Mouse (Mus musculus) WW6 (cell line): ENCODE measurements around the gene Parp11.

Experiments used
- DNase-seq: peaks from one replicate; pipeline ENCODE4 v3.0.0-alpha.2; 2013; ENCODE audit warnings: low read depth, low spot score

Gene Parp11

DNA sequence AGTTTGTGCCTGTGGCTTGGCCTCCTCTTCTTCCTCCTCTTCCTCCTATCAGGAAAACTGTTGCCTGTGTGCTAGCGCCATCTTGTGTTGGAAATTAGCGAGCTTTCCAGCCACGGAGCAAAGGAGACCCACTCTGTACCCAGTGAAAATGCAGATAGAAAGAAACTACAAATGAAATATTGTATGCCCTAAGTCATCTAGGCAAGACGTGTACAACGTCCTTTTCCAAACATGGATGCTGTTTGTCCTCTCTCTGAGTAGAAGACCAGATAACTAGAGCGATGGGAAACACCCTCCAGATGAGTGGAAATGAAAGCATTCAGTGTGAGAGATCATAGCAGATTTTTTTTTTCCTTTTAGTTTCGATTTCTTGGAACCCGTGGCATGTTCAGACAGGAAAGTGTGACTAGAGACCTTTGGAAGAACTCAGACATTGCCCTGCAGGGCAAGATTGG, at the start of gene Parp11:
Gene Parp11 (plus strand): TSS at position 405 of the 455 bp plus-strand sequence.
- no peak for DNase-seq

DNA sequence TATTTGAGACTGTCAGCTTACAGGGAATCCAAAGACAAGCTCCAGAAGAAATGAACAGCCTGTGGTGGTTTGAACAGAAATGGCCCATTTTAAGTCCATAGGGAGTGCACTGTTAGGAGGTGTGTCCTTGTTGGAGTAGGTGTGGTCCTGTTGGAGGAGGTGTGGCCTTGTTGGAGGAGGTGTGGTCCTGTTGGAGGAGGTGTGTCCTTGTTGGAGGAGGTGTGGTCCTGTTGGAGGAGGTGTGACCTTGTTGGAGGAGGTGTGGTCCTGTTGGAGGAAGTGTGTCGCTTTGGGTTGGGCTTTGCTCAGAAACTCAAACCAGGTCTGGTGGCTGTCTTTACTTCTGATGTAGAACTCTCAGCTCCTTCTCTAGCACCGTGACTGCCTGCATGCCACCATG, 48.6 kb upstream of the Parp11 start:
- peak; percentile 52 for DNase-seq

DNA sequence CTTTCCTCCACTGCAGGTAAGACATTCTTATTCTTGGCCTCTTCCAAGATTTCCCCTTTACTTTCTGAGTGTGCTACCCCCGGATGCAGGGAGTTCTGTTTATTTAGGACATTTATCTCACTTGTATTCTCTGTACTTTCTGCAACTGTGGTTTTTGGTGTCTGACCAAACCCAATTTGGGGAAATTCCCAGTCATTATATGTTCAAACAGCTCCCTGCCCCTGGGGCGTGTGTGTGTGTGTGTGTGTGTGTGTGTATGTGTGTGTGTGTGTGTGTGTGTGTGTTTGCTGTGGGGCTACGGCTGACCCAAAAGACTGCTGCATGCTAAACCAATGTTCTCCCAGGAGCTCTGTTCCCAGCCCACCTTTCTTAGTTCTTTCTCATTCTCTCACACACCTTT, 45.2 kb upstream of the Parp11 start:
- DNase-seq: no peak

DNA sequence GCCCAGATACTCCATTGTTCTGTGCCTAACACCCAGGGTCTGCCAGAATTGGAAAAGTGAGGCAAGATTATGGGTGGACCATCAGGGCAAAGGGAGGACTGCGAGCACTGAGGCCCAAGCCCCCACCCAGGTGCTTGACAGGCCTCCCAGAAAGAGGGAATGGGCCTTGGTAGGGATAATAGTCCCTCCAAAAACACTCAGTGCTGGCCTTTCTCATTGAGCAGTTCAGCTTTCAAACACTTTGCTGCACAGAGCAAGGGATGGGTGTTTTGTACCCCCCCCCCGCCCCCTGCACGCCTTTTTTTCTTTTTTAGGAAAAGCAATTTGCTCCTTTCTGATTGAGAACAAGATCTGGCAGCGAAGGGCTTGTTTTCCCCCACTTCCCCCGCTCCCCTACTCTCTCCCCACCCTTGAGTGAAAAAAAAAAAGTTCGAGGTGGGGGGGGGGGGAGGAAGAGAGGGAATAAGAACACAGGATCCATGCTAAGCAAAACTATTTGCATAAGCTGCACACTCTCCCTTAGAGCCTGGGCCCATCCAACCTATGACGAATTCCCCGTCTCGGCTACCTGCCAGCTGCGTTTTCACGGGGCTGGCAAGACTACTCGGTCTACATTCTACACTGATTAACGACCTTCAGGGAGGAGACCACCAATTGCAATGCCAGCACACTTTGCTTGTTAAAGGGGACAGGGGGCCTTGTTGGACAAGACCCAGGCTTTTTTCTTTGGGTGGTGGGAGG, 42.4 kb upstream of the Parp11 start:
- DNase-seq: no peak

DNA sequence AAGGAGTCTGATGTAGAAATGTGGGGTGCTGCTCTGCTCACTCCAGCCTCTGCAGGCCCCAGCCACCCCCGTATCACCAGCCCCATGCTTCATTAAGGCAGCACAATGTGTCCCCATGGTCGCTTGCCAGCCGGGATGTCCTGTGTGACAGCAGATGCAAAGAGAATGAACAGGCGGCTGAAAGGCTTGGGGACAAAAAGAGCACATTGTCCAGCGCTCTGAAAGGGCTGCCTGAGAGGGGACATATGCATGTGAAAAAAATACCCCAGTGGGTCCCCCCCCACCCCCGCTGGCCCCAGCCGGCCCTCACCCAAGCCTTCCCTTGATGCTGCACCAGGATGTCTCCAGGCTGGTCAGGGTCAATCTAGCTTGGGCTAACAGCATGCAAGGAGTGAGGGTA, 41.0 kb upstream of the Parp11 start:
- no peak for DNase-seq

DNA sequence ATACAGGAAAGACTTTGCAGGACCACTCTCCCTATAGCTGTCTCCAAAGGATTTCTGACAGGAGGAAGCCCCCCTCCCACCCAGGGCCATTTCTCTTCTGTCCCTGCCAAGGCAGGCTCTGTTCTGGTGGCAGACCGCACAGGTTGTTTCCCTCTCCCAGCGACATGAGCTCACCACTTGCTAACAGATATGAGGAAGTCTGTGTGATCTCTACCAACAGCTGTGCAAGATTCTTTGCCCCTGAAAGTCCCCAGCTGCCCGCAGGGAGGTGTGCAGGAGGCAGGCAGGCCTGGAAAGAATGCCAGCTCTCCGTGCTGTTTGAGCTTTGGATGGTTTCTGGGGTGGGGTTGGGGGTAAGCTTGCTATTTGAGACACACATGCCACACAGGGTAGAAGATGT, 38.9 kb upstream of the Parp11 start:
- no peak for DNase-seq

DNA sequence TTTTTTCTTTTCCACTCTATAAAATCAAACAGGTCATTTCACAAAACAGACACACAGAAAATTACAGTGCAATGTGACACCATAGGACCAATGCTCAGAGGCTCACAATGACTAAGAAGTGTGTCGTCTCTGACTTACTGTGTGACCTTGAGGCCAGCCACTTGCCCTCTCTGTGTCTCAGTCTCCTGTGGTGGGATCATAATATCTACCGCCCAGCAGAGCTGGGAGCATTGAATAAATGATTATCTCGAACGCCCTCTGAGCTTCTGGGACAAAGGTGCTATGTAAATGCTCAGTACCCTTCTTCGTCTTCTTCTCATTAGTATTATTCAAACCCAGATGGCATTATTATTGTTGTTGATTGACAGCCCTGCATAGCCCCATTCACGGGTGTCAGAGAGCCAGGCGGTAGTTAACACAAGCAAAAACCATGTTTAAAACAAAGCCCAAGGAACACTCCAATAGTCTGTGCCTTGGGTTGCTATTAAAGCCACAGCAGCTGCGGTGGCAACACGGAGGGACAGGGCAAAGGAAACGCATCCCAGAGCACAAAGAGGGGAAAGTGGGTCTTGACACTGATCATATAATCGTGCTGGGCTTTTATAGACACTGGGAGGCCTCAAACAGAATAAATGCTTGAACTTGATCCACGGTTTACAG, 29.0 kb upstream of the Parp11 start:
- no peak for DNase-seq

DNA sequence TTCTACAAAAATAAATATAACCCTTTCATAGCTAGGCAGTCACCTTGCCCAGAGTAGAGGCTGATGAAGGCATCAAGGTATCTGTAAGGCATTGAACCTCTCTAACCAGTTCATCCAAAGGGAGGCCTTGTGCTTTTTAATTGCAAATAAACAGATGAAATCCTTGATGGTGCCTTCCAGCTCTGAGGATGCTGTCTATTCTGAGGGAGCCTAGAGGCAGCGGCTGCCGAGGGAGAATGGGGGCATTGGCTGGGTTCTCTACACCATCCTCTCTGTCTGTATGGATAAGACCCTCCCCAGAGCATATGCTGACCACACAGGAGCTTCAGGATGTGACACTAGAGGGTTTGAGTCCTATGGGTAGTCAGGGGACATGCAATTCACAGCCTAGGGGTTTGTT, 28.3 kb upstream of the Parp11 start:
- DNase-seq: no peak

DNA sequence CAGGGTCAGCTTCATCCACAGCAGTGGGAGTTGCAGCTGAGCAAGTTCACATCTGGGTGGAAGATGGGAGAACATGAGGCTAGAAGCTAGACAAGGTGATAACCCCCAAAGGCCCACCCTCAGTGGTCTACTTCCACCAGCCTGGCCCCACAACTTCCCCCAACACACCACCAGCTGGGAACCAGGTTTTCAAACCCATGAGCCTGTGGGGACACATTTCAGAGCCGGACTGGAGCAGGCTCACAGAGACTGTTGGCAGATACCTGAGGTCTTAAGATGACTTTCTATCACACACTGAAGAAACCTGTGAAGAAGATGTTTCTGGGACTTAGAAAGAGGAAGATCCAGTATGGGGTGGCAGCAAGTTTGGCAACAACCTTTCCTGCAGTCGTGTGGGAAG, 26.5 kb upstream of the Parp11 start:
- no peak for DNase-seq

DNA sequence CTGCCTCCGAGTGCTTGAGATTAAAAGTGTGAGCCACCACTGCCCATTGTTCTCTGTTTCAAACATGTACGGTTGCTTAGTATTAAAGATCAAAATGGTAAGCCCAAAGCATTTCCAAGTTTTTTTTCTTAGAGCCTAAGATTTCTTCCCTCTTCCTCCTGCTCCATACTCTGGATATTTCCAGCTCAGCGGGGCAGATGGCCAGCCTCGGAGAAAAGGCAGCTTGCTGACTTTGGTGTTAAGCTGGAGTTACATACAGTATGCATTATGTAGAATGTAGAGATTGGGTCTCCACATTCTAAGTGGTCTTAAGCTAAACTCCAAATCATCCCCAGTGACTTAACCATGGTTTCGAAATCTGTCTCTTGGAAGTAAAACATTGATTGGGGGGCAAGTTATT, 21.5 kb upstream of the Parp11 start:
- no peak for DNase-seq

DNA sequence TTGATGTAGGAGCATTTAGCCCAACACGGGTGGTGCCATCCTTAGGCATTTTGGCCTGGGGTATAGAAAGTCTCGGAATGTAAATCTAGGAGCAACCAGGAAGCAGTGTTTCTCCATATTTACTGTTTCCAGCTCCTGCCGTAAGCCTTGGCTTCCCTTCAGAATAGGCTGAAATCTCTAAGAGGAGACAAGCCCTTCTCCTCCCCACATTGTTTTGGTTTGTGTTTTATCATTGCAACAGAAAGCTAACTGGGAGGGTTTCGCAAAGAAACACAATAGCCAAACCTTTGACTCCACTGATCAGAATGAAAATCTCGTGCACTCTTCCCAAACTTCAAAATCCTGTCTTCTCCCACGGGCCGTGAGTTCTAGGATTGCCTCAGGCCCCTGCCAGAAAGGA, 15.9 kb upstream of the Parp11 start:
- DNase-seq: no peak

DNA sequence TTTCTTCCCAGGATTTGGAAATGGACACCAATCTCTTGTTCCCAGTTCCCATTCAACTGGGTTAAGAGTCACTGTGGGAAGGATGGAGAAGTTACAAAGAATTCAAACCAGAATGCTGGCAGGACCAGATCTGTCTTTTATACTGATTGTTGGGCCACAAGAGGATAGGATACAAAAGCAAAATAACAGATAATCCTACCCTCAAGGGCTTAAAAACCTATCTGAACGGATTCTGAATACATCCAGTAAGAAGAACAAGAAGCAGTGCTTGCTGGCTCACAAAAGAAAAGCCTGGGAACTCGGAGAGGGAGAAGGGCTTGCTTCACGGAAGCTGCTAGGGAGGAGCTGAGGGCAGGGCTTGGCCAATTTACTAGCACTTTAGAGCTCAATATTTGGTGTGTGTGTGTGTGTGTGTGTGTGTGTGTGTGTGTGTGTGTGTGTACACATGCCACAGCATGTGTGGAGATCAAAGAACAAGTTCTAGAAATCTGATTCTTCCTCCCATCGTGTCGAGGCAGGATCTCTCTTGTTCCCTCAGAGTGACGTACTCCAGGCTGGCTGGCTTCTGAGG, 15.4 kb upstream of the Parp11 start:
- DNase-seq: no peak

DNA sequence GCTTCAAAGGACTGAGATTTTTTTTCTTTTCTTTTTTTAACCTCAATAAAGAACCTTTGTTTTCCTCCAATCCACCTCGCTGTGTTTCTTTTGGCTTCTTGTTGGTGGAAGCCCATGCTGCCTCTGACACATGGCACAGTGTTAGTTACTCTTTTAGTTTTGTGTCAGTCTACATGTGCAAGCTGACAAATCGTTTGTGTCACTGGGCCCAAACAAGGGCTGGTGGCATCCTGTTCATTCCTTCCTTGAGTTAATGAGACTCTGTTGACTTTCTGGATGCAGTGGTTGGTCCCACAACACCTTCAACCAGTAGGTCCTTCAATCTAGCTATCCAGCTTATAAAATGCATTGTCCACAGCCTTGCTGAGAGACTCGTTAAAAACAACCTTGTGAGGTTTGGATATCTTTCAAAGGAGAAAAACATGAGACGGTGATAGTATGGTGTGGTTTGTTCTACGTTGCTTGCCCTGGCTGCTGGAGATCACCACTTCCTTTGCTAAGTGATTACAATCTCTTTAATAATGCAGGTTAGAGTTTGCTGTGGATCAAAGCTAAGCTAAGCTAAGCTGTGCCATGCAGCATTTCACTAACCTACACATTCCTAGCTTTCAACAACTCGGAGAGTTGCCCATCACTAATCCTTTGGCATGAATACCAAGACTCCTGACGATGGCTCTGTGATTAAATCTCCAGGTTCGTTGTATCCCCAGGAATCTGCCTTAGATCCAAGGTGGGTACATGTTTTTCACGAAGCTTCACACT, 12.6 kb upstream of the Parp11 start:
- DNase-seq: no peak

DNA sequence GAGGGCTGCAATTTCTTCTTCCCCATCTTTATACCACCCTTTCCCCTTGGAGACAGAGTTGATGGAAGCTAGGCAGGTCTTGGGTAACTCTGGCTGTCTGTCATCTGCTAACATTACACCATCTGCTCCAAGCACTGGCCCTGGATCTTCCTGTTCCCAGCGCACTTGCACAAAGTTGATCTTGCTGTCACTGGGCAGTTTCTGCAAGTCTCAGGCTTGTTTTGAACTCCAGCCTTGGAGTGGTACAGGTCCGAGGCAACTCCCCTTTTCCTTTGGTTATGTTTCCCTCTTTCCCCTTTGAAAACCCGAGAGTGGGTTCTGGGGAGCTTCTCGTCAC, 12.0 kb upstream of the Parp11 start:
- no peak for DNase-seq

DNA sequence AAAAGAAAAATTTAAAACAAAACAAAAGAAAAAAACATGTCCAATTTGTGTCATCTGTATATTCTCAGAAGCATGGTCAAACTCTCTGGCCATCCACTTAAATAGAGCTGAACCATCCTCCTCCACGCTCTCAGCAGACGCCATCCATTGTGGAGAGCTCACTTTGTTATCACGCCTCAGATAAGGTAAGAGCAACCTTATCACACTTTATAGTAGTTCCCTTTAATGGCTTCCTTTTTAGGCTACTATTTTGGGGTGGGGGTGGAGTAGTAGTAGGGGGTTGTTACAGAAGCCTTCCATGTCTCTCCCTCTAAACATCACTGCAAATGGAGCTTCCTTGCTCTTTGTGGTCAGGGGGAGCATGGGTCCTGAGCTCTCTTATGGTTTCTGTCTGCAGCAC, 7.6 kb upstream of the Parp11 start:
- no peak for DNase-seq

DNA sequence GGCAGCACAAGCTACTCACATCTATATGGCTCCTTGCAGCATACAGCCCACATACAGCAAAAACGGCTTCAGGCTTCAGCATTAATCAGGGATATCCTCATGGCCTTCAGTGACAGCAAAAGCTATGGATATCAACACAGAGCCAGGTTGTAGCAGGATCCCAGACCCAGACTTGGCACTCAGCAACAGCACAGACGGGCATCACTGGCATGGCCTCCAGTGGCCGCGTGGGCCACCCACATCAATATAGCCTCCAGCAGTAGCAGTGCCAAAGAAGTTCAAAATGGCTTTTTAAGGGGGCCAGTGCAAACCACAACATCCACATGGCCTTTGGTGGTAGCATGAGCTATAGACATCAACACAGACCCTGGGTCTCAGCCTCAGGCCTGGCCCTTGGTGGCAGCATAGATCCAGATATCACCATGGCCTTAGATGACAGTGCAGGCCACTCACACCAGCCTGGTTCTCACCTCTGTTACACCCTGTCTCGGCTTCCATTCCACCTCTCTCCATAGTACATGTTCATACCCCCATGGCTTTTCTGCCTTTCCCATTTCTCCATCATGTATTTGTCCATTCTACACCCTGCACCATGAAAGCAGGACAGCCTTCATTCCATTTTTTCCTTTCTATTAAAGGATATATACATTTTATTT, 7.0 kb upstream of the Parp11 start:
- DNase-seq: no peak

DNA sequence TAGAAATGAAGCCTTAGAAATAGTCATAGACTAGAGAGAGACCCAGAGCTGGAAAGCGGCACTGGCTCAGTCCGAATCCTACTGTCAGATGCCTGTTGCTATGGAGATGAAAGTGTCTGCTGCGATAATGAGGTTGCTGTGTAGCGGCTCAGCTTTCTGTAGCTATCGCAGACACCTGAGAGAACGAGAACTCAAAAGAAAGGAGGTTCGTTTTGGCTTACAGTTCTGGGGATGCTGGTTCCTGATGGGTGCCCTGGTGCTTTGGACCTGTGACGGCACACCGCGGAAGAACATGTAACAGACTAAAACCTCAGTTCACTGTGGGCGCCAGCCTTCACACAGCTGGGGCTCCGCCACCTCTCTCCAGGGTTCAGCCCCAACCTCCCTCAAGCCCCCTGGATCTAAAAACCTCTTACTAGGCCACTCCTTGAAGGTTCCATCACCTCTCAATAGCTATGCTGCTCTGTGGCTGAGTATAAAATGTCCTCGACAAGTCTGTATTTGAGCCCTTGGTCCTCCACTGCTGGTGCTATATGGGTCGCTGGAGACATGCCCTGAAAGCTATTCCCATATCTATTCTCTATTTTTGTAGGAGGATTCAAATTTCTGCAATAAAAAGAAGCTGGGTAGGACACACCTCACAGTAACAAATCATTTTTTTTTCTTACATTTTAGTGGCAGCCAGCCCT, 6.1 kb upstream of the Parp11 start:
- no peak for DNase-seq

DNA sequence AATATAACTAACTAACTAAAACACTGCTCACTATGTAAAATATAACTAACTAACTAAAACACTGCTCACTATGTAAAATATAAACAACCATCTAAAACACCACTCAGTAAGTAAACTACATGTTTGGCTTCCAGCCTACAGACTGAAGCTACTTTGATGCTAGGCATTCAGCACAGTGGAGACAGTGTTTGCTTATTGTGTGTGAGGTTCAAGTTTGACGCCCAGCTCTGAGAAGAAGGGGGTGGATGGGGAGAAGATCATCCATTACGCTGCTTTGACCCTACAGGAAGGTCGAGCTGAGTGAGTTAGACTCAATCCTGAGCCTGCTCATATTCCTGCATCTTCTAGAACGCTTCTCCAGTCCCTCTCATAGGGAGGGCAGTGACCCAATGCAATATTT, 4.1 kb upstream of the Parp11 start:
- no peak for DNase-seq

DNA sequence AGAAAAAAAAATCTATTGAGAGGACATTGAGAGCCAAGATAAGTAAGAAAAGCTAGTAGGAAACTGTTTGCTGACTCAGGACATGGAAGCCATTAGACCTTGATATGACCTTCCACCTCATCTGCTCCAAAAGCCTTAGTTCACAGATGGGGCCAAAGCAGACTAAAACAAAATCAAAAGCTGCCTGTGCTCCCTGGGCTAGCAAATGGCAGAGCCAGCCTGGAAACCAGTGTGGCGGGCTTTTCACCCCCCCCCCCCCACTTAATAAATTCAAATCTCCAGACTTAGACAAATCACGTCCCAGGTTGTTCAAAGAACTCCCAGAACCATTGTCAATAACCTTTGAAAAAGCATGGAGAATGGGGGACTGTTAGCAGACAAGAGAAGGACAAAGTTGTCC, 2.7 kb upstream of the Parp11 start:
- no peak for DNase-seq

DNA sequence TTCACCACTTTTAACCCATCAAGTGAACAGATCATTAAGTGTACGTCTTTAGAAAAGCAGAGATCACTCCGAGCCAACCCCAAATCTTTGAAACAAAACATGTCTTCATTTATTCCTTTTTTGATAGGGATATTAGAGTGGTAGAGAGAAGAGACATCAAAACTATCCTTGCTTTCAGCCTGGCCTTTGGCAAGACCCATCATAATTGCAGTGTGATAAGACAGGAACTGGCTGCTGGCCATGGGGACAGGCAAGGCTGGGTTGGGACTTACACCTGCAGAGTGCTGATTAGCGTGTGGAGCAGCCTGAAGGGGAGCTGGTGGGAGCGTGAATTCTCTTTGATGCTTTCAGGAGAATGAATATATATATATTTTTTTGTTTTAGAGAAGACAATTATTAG, 2.2 kb upstream of the Parp11 start:
- DNase-seq: no peak

DNA sequence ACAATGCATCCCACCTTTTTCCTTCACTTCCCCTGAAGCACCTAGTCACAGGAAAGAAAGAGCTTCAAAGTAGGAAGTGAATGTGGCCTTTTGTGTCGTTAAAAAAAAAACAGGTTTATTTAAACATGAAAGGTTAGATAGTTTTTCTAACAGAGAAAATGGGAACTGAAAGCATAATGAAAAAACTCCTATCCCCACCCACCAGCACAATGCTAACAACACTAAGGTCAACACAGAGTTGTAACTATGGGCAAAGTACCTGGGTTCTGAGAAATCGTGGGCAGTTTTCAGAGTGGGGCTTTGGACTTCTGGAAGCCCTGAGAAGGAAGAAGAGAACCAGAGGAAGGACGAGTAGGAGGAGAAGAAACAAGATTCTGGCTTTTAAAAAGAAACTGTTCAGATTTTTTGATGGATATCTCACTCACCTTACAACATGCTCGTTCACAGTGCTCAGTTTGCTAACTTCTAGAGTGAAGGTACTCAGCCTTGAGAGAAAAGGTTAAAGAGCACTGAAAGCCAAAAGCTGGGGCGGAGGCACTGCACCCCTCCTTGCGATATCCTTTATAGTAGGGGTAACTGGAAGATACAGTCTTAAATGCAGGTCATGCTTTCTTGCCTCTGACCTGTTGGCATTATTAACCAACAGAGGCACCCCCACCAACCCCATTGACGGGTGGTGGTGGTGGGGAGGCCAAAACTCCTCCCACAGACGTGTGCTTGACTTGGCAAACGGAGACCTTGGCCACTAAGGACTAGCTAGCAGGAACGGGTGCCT, 1.2 kb downstream of the Parp11 start:
- DNase-seq: no peak
